Mouse (Mus musculus) cerebellum, adult (tissue): ENCODE results near the gene Micall2.
"Not testable (repeated sequence)": the region's sequence is repeated elsewhere in the genome, so short reads cannot be mapped to it uniquely, and the experiment has no call there.

ENCODE experiments used
- ATAC-seq: cut with Nextera tagmentation; 2 replicates; pipeline ENCODE4 v1.9.2; 2017; ENCODE audit warnings: mild to moderate bottlenecking, moderate library complexity, mixed read lengths; ENCODE audit not compliant: insufficient number of reproducible peaks, low FRiP score, low TSS enrichment

Gene Micall2

GRCm38 (mm10) chr5:139735677-139736503, at the start of gene Micall2:
Micall2 (minus strand) TSS chr5:139736336.
- peak; percentile 89 for ATAC-seq

- no peak for ATAC-seq
Observed at GRCm38 (mm10) chr5:139781406-139781805, 45.3 kb upstream of the Micall2 start.

- ATAC-seq = no peak
Observed at GRCm38 (mm10) chr5:139776966-139777365, 40.8 kb upstream of the Micall2 start.

- peak; percentile 86 for ATAC-seq
Observed at GRCm38 (mm10) chr5:139775216-139775926, 39.2 kb upstream of the Micall2 start, which contains the start of gene Ints1. Ints1 (minus strand) TSS chr5:139775674.

- ATAC-seq = no peak
Observed at GRCm38 (mm10) chr5:139768216-139768615, 32.1 kb upstream of the Micall2 start.

- no peak for ATAC-seq
Observed at GRCm38 (mm10) chr5:139764296-139764695, 28.2 kb upstream of the Micall2 start.

- no peak for ATAC-seq
Observed at GRCm38 (mm10) chr5:139758096-139758495, 22.0 kb upstream of the Micall2 start.

GRCm38 (mm10) chr5:139756586-139756985, 20.4 kb upstream of the Micall2 start:
- ATAC-seq = no peak

GRCm38 (mm10) chr5:139756135-139756534, 20.0 kb upstream of the Micall2 start:
- ATAC-seq = no peak

- ATAC-seq = 0 out of 2 replicates have a peak, but pooled peaks have one; percentile 19
Observed at GRCm38 (mm10) chr5:139754753-139755152, 18.6 kb upstream of the Micall2 start.

- no peak for ATAC-seq
Observed at GRCm38 (mm10) chr5:139750535-139750934, 14.4 kb upstream of the Micall2 start.

- no peak for ATAC-seq
Observed at GRCm38 (mm10) chr5:139749413-139750125, 13.4 kb upstream of the Micall2 start.

GRCm38 (mm10) chr5:139745771-139746170, 9.6 kb upstream of the Micall2 start:
- ATAC-seq = no peak

- ATAC-seq = not testable (repeated sequence)
Observed at GRCm38 (mm10) chr5:139742640-139743039, 6.5 kb upstream of the Micall2 start.

- no peak for ATAC-seq
Observed at GRCm38 (mm10) chr5:139738592-139739315, 2.6 kb upstream of the Micall2 start.

GRCm38 (mm10) chr5:139737841-139738591, 1.9 kb upstream of the Micall2 start:
- no peak for ATAC-seq

- no peak for ATAC-seq
Observed at GRCm38 (mm10) chr5:139736504-139736940, 386 bp upstream of the Micall2 start.

GRCm38 (mm10) chr5:139734746-139735145, 1.4 kb downstream of the Micall2 start:
- ATAC-seq = no peak

GRCm38 (mm10) chr5:139734016-139734415, 2.1 kb downstream of the Micall2 start:
- no peak for ATAC-seq
